Mouse (Mus musculus) mouse embryonic stem cell (cell line): ENCODE measurements at regions not wholly inside any gene's neighbourhood (a gene's known extent, or its start where the extent isn't known, plus 50 kb on each side); places are given as distances from the start of the nearest gene placed in this dataset.

Experiments used
- in situ Hi-C, 2 experiments: fragments of 300-500 bp; cut with MboI; formaldehyde crosslinking; loops; 1 replicate in 1 of 2; 3 replicates in 1 of 2; pipeline ENCODE4 v1.14.3; 2019 to 2020; ENCODE audit warnings: low sequenced_read_pairs in 2 of 2, low pct_unique_long_range_greater_than_20kb in 1 of 2, mixed read lengths in 1 of 2; ENCODE audit not compliant: unreplicated experiment in 1 of 2

DNA sequence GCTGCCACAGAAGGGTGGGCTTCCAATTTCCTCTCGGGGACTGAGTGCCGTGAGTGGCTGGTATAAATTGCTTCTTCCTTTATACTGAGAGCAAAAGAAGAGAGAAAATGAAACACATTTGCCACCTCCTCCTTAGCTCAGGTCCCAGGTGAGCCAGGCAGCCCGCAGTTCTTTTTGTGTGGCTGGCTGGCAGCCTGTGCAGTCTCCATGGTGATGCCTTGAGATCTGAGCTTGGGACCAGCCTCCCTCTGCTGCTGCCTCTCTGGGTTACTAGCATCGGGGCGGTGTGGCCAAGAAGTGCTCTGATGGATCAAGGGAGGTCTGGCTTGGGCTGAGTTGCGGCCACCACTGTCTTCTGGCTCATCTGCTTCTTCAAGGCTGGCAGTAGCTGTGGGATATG is 249.1 kb upstream of the Gm4791 start:
- in situ Hi-C loops = no loop called here

DNA sequence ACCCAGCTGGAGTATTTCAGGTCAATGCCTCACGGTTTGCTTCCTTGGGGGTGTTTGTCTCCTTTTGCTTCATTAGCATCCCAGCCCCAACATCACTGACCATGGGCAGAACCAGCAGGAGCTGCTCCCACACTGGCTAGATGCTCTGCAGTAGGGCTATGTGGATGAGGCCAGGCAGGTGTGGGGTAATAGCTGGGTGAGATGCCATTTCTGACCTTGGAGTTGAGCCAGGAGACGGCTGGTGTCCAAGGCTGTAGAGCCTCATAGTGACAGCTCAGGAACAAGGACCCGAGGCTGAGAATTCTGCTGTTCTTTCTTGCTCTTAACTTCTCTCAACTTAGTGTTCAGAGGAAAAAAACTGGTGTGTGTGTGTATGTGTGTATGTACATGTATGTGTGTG is 252.3 kb upstream of the Gm4791 start:
- in situ Hi-C loops = no loop called here

DNA sequence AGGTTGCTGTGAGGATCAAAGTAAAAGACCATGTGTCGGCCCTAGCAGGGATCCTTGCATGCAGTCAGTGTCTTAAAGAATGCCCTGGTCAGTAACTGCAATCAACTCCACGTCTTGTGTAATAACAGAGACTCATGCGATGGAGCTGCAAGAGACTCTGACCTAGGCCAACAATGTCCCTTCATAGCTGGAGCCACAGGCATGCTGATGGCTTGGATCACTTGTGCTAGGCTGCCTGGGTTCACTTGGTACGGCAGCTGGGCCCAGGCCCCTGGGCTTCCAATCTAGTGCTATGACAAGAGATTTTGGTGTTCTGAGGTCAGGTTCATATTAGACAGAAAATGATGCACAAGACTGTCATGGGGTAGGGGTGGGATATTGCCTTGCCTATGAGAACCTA is 258.0 kb upstream of the Gm4791 start:
- in situ Hi-C loops = no loop called here

DNA sequence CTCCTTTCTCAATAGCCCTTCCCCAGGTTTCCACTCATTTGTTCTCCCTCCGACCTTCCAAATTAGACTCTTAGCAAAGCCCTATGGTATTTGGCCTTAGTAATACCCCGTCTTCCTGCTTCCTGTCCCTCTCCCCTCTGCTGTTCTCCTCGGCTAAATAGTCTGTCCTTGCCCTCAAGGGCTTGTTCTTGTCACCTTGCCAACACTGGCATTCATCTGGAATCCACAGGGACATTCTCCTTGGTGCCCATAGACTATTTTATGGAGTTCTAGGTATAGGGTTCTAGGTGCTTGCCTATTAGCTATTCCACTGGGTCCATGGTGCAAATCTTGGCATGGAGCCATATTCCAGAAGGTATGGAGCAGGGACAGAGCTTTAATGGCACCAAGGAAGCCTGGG is 259.2 kb upstream of the Gm4791 start:
- in situ Hi-C loops = no loop called here

DNA sequence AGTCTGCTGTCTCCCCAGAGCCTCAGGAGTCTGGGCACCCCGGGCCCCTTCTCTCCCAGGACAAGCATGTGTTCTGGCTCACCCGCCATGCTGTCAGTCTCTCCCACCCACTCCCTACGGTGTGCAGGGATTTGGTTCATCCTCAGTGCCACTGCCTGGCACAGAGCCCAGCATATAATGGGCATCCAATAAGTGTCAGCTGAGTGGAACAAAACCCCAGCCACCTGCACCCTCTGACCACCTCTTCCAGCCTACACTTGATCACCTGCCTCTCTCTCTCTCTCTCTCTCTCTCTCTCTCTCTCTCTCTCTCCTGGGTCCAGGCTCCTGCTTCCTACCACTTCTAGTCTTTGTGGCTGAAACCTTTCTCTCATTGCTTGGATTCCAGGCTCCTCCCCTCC is 259.9 kb upstream of the Gm4791 start:
- in situ Hi-C loops = no loop called here

DNA sequence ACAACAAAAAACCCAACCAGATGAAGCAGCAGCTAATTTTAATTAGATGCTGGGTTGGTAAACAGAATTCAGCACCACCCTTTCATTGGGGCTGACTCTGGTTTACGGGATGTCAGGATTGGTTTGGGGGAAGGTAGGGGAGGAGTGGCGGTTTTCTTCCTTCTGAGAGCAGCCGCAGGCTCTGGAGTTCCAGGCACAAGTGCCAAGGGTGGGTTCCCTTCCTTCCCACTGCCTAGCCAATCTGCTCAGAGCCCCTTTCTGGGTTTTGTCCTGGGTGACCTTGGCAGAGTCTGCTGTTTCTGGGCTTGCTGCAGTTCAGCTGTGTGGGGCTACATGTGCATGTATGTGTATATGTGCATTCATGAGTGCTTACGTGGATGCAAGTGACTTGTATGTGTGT is 260.5 kb upstream of the Gm4791 start:
- in situ Hi-C loops = no loop called here

DNA sequence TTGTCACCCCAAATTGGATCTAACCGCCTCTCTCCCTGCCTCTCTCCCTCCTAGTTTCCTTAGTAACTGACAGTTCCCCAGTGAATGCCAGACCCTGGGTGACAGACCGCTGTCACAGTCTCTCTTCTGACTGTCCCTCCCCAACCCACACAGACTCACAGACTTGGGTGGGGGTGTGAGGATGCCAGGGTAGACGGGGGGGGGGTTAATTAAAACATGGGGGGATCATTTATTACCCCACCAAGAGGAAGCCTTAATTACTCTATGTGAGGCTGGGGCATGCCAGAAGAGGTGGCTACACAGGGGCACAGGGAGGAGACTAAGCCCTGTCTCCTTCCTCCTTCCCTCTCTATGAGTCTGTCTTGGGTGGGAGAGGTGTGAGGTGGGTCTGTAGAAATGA is 261.1 kb upstream of the Gm4791 start:
- in situ Hi-C loops = no loop called here

DNA sequence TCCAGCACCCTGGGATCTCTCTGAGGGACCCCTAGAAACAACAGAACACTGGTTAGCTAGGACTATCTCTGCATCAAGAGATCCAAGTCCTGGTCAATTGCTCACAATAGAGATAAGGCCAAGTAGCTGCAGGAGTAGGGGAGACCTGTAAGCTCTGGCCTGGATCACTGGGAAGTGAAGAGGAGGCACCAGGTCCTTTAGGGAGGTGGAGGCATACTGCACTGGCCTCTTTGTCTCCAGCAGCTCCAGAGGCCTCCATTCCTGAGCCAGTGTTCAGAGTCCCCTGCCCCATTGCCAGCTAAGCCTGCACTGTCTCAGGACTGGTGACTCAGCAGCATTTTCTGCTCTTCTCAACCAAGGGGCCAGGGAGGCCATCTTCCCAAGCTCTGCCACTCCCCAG is 262.3 kb upstream of the Gm4791 start:
- in situ Hi-C loops = no loop called here

DNA sequence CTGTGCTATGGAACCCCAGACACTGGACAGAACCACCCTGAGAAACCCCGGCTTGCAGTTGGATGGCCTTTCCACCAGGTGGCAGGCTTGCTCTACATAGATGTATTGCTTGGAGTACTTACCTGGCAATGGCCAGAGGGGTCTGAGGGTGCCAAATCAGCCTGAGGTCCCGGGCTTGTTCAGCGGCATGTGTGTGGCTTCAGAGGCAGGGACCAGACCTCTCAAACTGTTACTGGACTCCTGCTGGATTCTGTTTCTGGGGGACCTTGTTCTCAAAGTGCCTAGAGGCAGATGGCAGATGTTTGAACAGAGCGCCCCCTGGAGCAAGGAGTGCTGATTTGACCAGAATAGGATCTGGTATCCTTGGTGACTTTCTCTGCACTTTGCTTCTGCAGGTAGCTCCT is 262.9 kb upstream of the Gm4791 start:
- in situ Hi-C loops = no loop called here

DNA sequence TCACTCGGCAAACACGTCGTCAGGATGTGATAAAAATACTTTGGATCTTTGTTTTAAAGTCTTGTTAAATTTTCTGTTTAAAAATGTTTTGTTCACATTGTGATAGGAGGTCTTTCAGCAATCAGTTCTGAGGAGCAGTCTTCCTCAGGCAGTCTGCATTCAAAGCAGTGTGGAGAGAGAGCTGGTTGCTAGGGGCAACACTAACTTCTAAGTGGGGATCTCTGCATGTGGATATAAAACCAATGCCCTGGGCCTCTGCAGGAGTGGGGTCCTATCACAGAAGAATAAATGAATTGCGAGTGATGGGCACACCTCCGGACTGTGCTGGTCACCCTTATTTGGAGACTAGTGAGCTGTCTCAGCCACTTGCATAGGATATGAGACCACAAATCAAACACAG is 270.1 kb upstream of the Gm4791 start:
- in situ Hi-C loops = no loop called here

DNA sequence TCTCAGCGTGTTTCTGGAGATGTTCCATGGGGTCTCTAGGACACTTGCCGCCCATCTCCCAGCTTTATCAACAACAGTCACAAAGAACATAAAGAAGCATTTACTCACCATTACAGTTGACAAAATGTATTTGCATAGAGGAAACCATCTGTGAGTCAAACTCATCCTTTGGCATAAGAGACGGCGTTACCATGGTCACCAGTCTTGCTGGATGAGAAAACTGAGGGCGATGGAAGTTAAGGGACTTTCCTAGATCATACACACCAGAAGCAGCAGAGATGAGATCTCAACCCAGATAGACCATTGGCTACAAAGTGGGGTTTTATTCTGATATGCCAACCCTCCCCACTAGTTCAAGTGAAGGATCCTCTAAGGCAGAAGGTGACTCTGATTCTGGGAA is 274.3 kb upstream of the Gm4791 start:
- in situ Hi-C loops = no loop called here

DNA sequence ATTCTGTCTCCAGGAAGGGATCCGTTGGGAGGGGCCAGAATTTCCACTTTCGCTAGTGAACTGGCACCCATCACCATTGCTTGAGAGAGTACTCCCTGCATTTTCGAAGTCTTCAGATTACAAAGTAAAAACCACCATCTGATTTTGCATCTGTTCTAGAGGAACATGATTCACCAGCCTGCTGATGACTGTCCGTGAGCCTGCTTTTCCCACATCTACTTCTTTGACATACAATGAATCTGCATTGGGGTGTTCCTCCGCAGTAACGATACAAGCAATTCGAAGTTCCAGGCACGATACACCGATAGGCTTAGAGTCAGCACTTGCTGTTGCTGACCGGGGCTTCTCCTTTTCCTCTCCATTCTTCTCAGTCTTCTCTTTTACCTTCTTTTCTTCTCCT is 285.1 kb upstream of the Gm4791 start:
- in situ Hi-C loops = no loop called here

DNA sequence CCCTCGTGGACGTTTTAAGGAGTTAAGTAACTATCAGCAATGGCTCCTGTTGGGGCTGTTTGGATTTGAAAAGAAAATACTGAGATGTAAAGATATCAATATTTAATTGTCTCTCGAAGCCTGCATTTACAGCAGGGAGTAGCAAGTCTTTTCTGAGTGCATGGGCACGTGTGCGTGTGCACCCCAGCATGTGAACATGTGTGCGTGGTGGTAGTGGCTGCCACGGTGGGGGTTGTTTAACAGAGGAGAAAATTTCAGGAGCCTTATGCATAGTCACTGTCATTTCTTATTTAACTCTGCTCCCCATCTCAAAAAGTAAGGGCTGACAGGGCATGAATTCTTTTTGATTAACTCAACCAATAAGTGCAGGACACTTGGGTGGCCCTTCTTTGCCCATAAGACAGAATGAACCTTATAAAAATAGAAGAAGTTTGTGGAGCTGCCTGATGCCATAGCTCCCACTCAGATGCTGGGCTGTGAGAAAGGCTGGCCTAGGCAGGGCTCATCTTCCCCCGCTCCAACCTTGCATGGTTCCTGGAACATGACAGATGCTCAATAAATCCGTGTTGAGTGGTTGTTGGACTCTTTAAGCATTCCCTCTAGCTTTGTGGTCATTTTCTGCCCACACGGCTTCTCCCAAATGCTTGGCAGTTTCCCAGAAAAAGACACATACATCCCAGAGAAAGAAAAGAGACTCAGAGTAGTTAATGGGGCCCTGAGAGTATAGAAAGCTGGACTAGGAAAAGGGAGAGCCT is 294.2 kb upstream of the Gm4791 start:
- in situ Hi-C loops = no loop called here

DNA sequence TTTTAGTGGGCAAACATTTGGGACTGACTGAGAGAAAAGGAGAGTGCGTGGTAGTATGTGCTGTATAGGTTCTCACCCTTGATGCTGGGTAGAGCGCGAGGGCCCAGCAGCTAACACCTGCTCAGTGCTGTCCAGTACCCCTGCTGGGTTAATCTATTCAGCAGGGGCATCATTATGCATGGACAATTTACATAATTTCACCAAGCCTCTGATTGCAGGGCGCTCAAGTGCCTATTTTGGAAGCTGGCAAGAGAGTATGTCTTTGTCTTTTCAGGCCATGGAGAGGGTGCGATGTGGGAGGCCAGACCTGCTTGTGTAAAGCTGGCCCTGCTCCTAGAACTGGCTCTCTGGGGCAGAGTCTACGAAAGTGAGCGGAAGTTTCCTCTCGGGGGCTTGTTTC is 294.9 kb upstream of the Gm4791 start:
- in situ Hi-C loops = no loop called here

DNA sequence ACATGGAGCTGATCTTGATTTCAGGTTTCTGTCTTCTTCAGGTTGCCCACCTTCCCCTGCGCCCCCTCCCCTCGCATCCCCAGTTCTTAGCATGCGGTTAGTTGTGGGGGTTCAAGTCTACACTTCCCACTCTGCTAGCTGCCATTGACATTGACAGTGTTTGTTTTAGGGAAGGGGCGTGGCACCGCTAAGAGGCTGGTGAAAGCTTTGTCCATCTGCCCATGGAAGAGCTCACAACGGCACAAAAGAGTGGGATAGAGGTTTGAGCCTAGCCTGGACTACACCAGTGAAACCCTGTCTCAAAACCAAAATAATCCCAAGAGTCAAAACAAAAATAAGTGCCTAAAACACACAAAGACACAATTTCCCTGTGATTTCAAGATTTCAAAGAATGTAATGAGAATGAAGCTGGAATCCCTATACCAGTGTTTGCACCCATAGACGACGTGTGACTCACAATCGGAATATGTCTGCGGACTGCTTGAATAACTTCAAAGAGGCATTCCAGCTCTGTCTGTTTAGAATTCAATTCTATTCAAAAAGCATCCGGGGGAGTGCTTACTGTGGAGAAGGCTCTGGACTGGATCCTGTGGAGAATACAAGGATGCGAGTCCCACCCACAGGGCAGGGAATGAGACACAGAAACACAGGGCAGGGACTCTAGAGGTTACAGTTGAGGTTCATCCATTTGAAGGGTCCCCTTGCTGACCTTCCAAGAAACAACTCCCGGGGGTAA is 295.5 kb upstream of the Gm4791 start:
- in situ Hi-C loops = no loop called here

DNA sequence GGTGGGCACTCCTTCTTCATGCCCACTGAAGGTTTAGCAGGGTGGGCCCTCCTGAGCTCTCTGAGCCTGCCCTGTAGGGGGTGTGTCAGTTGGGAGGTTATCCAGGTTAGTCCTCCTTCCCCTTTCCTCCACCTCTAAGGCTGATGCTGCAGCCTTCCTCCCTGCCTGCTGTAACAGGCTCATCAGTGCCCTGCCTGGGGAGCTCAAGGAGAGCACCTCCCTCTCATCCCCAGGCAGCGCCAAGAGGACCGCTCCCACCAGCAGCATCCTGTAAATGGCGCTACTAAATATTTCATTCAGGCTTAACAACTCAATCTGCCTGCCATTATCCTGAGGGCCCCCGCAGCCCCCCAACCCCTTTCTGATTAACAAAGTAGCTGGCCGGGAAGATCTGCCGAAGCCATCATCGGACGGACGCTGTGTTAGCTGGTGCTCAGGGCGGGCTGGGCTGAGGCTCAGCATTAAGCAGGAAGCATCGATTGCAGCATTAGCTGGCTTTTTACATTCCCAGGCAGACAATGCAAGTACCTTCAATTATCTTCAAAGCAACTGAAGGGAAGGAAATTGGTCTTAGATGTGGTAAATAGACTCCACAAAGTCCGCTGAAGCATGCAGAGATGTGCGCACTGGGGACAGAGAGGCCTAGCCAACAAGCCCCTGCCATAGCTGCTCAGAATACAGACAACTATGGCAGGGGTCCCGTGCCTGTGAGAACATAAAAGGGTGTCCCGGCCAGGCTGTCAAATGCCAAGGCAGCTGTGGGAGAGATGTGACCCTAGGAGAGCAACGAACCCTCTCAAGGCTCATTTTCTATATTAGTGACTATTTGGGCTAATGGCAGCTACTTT is 296.3 kb upstream of the Gm4791 start:
- in situ Hi-C loops = no loop called here

DNA sequence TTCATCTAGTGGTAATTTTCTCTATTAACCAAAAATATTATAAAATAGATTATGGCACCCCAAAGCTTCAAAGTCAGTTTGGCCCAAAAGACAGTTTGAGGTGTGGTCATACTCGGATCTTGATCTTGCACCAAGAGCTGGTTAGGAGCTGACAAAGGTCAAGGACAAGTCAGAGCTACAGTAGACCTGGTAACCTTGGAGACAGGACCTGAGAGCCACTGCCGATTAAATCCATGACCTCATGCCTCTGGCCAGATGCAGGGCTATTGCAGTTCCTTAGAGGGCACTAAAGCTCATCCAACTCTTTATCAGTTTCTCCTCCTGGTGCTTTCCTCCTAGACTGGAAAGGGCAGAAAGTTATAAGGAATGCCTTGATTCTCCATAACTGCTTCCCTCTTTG is 302.4 kb upstream of the Gm4791 start:
- in situ Hi-C loops = no loop called here

DNA sequence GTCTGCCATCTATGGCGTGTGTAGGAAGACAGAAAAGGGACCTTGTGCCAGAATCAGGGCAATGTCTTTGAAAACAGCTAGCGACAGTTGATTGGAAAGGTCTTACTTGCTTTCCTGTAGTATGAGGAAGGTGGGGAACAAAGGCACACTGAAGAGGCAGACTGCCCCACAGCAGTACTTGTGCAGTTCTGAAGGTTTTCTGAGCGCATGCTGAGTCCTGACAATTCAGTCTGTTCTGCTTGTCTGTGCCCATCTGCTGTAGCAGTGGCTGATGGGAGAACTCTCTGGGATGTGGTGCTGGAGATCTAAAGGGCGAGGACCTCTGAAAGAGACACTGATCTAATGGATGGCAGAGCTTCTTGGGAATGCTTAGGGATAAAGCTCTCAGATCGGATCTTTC is 309.2 kb upstream of the Gm4791 start:
- in situ Hi-C loops = no loop called here

DNA sequence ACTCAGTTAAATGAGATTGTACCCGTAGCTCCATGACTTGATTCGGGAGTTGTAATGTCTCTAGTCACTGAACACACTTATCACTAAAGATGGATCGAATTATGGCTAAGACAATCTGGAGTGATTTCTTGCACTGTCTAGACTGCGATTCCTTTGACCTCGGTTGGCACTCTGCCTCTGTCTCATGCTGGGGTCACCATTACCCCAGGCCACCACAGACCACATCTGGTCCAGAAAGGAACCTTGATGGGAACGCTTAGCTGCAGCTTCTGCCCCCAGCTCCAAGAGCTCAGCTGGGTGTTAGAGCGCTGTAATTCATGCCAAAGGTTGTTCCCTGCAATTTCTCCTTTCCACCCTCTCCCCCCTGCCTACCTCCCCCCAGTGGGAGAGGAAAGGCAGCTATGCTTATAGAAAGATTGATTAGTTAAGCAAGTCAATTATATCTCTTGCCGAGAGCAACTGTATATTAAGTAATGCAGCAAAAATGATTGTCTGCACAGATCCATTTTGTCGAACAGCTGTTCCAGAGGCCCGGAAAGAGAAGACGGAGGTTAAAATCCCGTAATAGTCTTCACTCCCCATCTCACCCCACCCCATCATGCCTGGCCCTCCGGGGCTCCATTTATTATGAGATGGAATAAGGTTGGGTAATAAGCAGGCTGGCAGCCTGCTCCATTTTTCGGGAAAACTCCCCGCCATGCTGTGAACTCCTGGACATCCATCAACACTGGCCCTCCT is 314.3 kb upstream of the Gm4791 start:
- in situ Hi-C loops = no loop called here
